ENCODE assay signal across 13 mouse cellular contexts in the genomic region with DNA sequence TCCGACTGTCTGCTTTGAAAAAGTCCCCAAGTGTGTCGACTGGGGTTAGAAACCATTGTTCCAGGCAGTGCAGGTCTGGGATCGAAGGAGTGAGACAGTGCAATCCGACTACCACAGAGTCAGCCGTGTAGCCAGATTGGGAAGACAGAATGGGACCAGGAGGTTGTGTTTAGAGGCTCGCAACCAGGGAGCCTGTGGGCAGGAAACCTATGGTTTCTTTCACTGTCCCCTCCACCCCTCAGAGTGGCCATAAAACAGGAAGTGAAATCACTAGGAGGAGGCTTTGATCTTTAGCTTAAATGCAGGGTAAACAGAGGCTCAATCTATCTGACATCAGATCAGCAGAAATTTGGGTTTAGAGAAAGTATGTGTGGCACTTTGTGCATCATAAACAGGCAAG.
"Had no signal": no experiment of that assay in that cellular context is flagged by ENCODE, and none has a peak within 500 bp of the region (broad histone marks: within the 10 kb centered on the region; RNA-seq: fewer than 3 reads in every experiment).

No protein-coding gene starts in this region.

- H3K9me3 ChIP-seq: limb, embryonic 12.5 days; midbrain, embryonic 10.5 days; neural tube, embryonic 15.5 days had no signal

- H3K4me2 ChIP-seq: limb, embryonic 12.5 days; neural tube, embryonic 15.5 days had no signal

- H3K4me3 ChIP-seq: limb, embryonic 12.5 days; midbrain, embryonic 10.5 days; myocyte; neural tube, embryonic 15.5 days had no signal

- H3K9ac ChIP-seq: limb, embryonic 12.5 days; liver, embryonic 14.5 days; neural tube, embryonic 15.5 days had no signal

- H3K27me3 ChIP-seq: limb, embryonic 12.5 days; neural tube, embryonic 15.5 days had no signal

- H3K4me1 ChIP-seq: limb, embryonic 12.5 days; neural tube, embryonic 15.5 days had no signal

- DNase-seq: kidney, adult 18-20 months; kidney, postnatal 10 days; layer of hippocampus, adult 9-11 months; layer of hippocampus, postnatal 36 days; liver; lung, adult 18-20 months; midbrain, embryonic 14.5 days; thymus, postnatal 36 days had no signal

- H3K36me3 ChIP-seq: limb, embryonic 12.5 days; midbrain, embryonic 10.5 days; neural tube, embryonic 15.5 days had no signal

- H3K27ac ChIP-seq: limb, embryonic 12.5 days; liver, embryonic 14.5 days; midbrain, embryonic 10.5 days; neural tube, embryonic 15.5 days had no signal
